Mouse (Mus musculus) ES-E14 (cell line): ENCODE data around the gene Atp6v1e2.

Experiments used
- CHD2 ChIP-seq: IDR thresholded peaks from 2 replicates; pipeline ENCODE4 v1.6.1; 2014; ENCODE audit warnings: mild to moderate bottlenecking, low read depth, low read length, inconsistent platforms
- HCFC1 ChIP-seq: IDR thresholded peaks from 2 replicates; pipeline ENCODE4 v1.6.1; 2012; ENCODE audit warnings: low read length, inconsistent platforms, borderline replicate concordance; ENCODE audit not compliant: insufficient read depth
- ZC3H11A ChIP-seq: IDR thresholded peaks from 2 replicates; pipeline ENCODE4 v1.6.1; 2012; ENCODE audit warnings: low read depth, mild to moderate bottlenecking, inconsistent platforms, low read length, borderline replicate concordance
- ZNF384 ChIP-seq: IDR thresholded peaks from 2 replicates; pipeline ENCODE4 v1.6.1; 2012; ENCODE audit warnings: low read depth, low read length, inconsistent platforms

GRCm38 (mm10) chr17:86917048-86917447 lies 30.6 kb downstream of the Atp6v1e2 start, which contains the start of gene Tmem247:
- no peak for TF ChIP-seq CHD2
- TF ChIP-seq HCFC1, result no peak
- no peak for TF ChIP-seq ZNF384
- TF ChIP-seq ZC3H11A, result no peak
